Mouse (Mus musculus): Measurements from ENCODE around the gene Adtrp. TPM values are rescaled to one million over a fixed set of nuclear protein-coding genes. Genes with fewer than 3 reads are reported as not detected.

Adtrp gene
- polyA plus RNA-seq, 1 experiment from 2014 or later, result 1.0 TPM

DNA sequence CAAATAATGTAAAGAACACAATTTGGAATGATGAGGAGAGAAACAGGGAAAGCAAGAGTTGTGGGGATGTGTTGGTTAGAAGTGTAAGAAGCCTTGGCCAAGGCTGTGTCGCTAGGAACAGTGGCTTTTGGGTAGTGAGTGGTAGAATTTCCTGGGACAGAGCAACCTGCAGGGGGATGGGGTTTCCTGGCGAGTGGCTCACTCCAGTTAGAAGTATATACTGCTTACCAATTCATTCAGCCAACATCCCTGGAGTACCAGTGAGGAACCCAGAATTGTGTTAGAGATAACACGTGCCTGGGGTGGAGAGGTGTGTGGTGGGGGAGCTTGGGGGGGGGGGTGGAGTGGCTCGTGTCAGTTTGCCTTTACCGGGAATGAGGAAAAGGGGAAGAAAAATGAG, 25.4 kb downstream of the Adtrp start:
- Histone ChIP-seq H3K27ac (ENCODE audit: low read depth) (no peak overlapping the region), H3K4me2 (ENCODE audit: low read length) (no peak overlapping the region), H3K27me3 (replicated peaks; ENCODE audit: control insufficient read depth, insufficient read depth, low read length) (no peaks in the 10 kb centered on the region), H3K4me3 (ENCODE audit: low read depth, low read length) (no peak overlapping the region), H3K36me3 (ENCODE audit: control insufficient read depth, insufficient read depth, low read length) (no peaks in the 10 kb centered on the region), H3K4me1 (replicated peaks; ENCODE audit: control insufficient read depth, insufficient read depth, low read length) (no peaks in the 10 kb centered on the region), H3K9ac (ENCODE audit: low read length) (no peak overlapping the region), H3K9me3 (ENCODE audit: control insufficient read depth, low read length) (no peaks in the 10 kb centered on the region)
- no peak for DNase-seq (ENCODE audit: low spot score)
- ATAC-seq (replicated peaks; ENCODE audit: low FRiP score, low TSS enrichment, low read depth), result no peak
- WGBS, result 33% methylated on average over 5 of the region's 5 CpGs

DNA sequence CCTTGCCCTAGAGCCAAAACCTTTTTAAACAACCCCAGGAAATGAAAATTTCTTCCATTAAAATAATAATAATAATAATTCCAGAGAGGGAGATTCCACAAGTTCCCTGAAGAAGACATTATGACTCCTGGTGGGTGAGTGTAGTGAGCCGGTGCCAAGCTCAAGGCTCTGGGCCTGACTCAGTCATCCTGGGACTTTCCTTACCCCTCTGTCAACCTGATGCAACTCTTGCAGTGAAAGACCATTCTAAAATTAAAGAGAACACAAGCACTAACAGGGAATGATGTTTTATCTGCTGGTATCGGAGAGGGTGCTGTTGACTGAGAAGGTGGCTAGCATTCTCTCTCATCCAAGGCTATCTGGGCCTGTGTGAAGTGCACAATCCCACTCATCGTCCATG, 26.5 kb downstream of the Adtrp start:
- DNase-seq (ENCODE audit: low spot score), result no peak
- Histone ChIP-seq H3K4me2 (ENCODE audit: low read length) (no peak overlapping the region), H3K27ac (ENCODE audit: low read depth) (no peak overlapping the region), H3K9me3 (ENCODE audit: control insufficient read depth, low read length) (no peaks in the 10 kb centered on the region), H3K36me3 (ENCODE audit: control insufficient read depth, insufficient read depth, low read length) (no peaks in the 10 kb centered on the region), H3K9ac (ENCODE audit: low read length) (no peak overlapping the region), H3K4me1 (replicated peaks; ENCODE audit: control insufficient read depth, insufficient read depth, low read length) (no peaks in the 10 kb centered on the region), H3K4me3 (ENCODE audit: low read depth, low read length) (no peak overlapping the region), H3K27me3 (replicated peaks; ENCODE audit: control insufficient read depth, insufficient read depth, low read length) (no peaks in the 10 kb centered on the region)
- 87% methylated on average over 3 of the region's 3 CpGs for WGBS
- ATAC-seq (replicated peaks; ENCODE audit: low FRiP score, low TSS enrichment, low read depth), result no peak

DNA sequence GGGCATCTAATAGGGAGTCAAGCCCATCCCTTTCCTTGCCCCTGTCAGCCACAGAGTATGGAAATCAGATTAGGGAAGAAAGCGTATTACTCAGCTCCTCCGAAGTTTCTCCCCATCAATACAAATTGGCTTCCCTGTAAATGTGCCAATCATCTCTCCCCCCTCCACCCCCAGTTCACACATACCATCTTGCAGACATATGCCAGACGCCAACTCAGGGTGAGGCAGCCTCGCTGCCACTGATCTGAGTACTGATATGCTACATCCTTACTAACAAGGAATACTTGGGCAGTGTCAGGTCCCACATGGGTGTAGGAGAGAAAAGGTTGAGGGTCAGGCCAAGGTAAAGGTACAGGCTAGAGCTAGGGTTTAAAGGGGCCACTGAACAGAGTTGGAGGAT, 27.6 kb downstream of the Adtrp start:
- no peak overlapping the region for H3K4me3 ChIP-seq (ENCODE audit: low read depth, low read length)
- no peaks in the 10 kb centered on the region for H3K9me3 ChIP-seq (ENCODE audit: control insufficient read depth, low read length)
- no peaks in the 10 kb centered on the region for H3K27me3 ChIP-seq (replicated peaks; ENCODE audit: control insufficient read depth, insufficient read depth, low read length)
- H3K27ac ChIP-seq (ENCODE audit: low read depth), result no peak overlapping the region
- no peak overlapping the region for H3K4me2 ChIP-seq (ENCODE audit: low read length)
- WGBS, result 68% methylated on average over 4 of the region's 4 CpGs
- H3K4me1 ChIP-seq (replicated peaks; ENCODE audit: control insufficient read depth, insufficient read depth, low read length), result no peaks in the 10 kb centered on the region
- H3K36me3 ChIP-seq (ENCODE audit: control insufficient read depth, insufficient read depth, low read length), result no peaks in the 10 kb centered on the region
- ATAC-seq (replicated peaks; ENCODE audit: low FRiP score, low TSS enrichment, low read depth), result no peak
- no peak for DNase-seq (ENCODE audit: low spot score)
- H3K9ac ChIP-seq (ENCODE audit: low read length), result no peak overlapping the region

DNA sequence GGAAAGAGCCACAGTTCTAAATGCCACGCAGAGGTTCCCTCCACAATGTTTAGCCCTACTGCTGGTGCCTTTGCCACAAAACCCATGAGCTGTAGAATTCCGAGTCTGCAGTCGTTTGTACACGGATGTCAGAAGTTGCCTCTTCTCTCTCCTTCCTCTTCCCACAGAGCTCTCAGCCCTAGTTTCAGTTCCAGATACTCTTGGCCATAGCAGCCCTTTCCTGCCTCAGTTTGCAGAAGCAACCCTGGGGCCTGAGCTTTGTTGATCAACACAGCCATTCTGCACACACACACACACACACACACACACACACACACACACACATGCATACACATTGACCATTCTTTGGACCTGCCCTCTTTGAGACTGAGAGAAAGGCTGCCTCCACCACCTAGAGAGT, 28.0 kb downstream of the Adtrp start:
- ATAC-seq (replicated peaks; ENCODE audit: low FRiP score, low TSS enrichment, low read depth), result no peak

DNA sequence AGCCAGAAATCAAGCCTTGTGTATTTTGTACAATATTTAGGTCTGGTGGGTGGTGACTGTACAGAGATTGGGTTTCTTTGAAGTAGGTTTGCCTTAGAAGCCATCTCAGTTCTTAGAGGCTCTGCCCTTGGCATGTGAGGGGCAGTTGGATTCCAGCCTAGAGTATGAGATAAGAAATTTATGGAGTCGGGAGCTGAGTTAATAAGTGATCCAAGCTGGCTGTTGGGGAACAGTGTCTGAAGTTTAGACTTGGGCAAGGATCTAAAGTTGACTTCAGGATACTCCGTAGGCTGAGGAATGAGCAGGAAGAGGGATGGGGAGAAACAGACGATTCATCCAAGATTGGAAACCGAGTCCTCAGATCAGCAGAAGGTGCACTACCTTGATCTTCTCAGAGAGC, 29.9 kb downstream of the Adtrp start:
- Histone ChIP-seq H3K9me3 (ENCODE audit: control insufficient read depth, low read length) (no peaks in the 10 kb centered on the region), H3K9ac (ENCODE audit: low read length) (no peak overlapping the region), H3K4me3 (ENCODE audit: low read depth, low read length) (no peak overlapping the region), H3K36me3 (ENCODE audit: control insufficient read depth, insufficient read depth, low read length) (no peaks in the 10 kb centered on the region), H3K4me2 (ENCODE audit: low read length) (no peak overlapping the region), H3K27ac (ENCODE audit: low read depth) (no peak overlapping the region), H3K4me1 (replicated peaks; ENCODE audit: control insufficient read depth, insufficient read depth, low read length) (no peaks in the 10 kb centered on the region), H3K27me3 (replicated peaks; ENCODE audit: control insufficient read depth, insufficient read depth, low read length) (no peaks in the 10 kb centered on the region)
- no peak for ATAC-seq (replicated peaks; ENCODE audit: low FRiP score, low TSS enrichment, low read depth)
- DNase-seq (ENCODE audit: low spot score), result no peak
- 86% methylated on average over 4 of the region's 4 CpGs for whole genome bisulfite sequencing

More for the DNA sequence above, 28.0 kb downstream of the Adtrp start:
- Histone ChIP-seq H3K4me1 (replicated peaks; ENCODE audit: control insufficient read depth, insufficient read depth, low read length) (no peaks in the 10 kb centered on the region), H3K9ac (ENCODE audit: low read length) (no peak overlapping the region), H3K36me3 (ENCODE audit: control insufficient read depth, insufficient read depth, low read length) (no peaks in the 10 kb centered on the region), H3K27ac (ENCODE audit: low read depth) (no peak overlapping the region), H3K4me3 (ENCODE audit: low read depth, low read length) (no peak overlapping the region), H3K27me3 (replicated peaks; ENCODE audit: control insufficient read depth, insufficient read depth, low read length) (no peaks in the 10 kb centered on the region), H3K9me3 (ENCODE audit: control insufficient read depth, low read length) (no peaks in the 10 kb centered on the region), H3K4me2 (ENCODE audit: low read length) (no peak overlapping the region)
- no peak for DNase-seq (ENCODE audit: low spot score)
- 83% methylated on average over 4 of the region's 4 CpGs for WGBS

DNA sequence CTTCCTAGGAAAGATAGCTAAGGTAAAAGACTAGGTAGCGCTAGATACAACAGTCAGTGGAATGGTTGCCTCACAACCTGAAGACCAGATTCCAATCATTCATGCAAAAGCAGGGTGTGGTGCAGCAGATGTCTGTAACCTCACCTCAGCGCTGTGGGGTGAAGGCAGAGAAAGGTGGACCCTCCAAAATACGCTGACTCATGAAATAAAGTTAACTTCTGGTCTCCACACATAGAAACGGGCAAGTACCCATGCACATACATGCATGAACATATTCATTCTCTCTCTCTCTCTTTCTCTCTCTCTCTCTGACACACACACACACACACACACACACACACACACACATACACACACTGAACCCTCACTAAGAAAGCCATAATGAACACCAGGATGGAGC, 30.8 kb downstream of the Adtrp start:
- H3K9me3 ChIP-seq (ENCODE audit: control insufficient read depth, low read length), result no peaks in the 10 kb centered on the region
- no peak overlapping the region for H3K4me2 ChIP-seq (ENCODE audit: low read length)
- no peak overlapping the region for H3K27ac ChIP-seq (ENCODE audit: low read depth)

DNA sequence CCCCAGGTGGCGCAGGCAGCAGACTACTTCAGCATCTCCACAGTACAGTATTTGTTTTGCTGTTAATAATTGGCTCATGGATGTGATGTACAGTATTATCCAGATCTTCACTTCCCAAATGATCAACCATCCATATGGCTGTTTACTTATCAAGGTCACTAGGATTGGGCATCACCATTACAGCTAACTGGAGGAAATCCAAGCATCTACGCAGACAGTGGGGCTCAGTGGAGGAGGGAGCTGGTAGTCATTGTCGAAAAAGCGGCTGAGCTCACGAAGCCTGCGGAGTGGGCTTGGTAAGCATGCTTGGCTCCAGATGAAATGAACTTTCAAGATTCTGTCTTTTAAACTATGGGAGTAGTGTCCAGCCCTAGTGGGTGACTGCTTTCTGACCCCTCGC, 36.7 kb downstream of the Adtrp start:
- no peak overlapping the region for H3K4me3 ChIP-seq (ENCODE audit: low read depth, low read length)
- H3K9me3 ChIP-seq (ENCODE audit: control insufficient read depth, low read length), result no peaks in the 10 kb centered on the region
- WGBS, result 92% methylated on average over 7 of the region's 7 CpGs

More for the DNA sequence above, 30.8 kb downstream of the Adtrp start:
- no peaks in the 10 kb centered on the region for H3K27me3 ChIP-seq (replicated peaks; ENCODE audit: control insufficient read depth, insufficient read depth, low read length)
- DNase-seq (ENCODE audit: low spot score), result no peak
- no peak overlapping the region for H3K9ac ChIP-seq (ENCODE audit: low read length)
- no peaks in the 10 kb centered on the region for H3K4me1 ChIP-seq (replicated peaks; ENCODE audit: control insufficient read depth, insufficient read depth, low read length)
- ATAC-seq (replicated peaks; ENCODE audit: low FRiP score, low TSS enrichment, low read depth), result no peak
- WGBS, result 94% methylated on average over 4 of the region's 4 CpGs
- no peaks in the 10 kb centered on the region for H3K36me3 ChIP-seq (ENCODE audit: control insufficient read depth, insufficient read depth, low read length)
- H3K4me3 ChIP-seq (ENCODE audit: low read depth, low read length), result no peak overlapping the region

DNA sequence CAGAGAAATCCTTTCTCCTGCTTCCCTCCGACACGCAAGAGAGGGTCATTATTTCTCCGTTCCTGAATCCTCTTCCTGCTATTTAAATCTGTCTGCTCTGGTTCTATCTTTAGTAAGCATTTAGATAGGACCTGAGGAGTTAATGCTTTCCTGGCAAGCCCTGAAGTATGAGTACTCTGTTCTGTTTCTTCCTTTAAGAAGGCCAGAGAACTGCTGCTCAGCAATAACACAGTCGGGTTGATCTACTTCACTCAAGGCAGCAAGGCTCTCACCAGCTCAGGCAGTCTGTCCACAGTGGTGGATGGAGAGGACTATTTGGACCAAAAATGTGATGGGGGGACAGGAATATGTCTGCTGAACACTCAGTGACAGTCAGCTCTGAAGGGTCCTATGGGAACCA, 39.7 kb downstream of the Adtrp start:
- 53% methylated on average over 4 of the region's 4 CpGs for WGBS
- Histone ChIP-seq H3K4me2 (ENCODE audit: low read length) (no peak overlapping the region), H3K27me3 (replicated peaks; ENCODE audit: control insufficient read depth, insufficient read depth, low read length) (no peaks in the 10 kb centered on the region), H3K27ac (ENCODE audit: low read depth) (no peak overlapping the region), H3K4me1 (replicated peaks; ENCODE audit: control insufficient read depth, insufficient read depth, low read length) (no peaks in the 10 kb centered on the region), H3K4me3 (ENCODE audit: low read depth, low read length) (no peak overlapping the region), H3K9me3 (ENCODE audit: control insufficient read depth, low read length) (no peaks in the 10 kb centered on the region), H3K9ac (ENCODE audit: low read length) (no peak overlapping the region), H3K36me3 (ENCODE audit: control insufficient read depth, insufficient read depth, low read length) (no peaks in the 10 kb centered on the region)
- ATAC-seq (replicated peaks; ENCODE audit: low FRiP score, low TSS enrichment, low read depth) (no peak), DNase-seq (ENCODE audit: low spot score) (no peak)

More for the DNA sequence above, 36.7 kb downstream of the Adtrp start:
- no peaks in the 10 kb centered on the region for H3K4me1 ChIP-seq (replicated peaks; ENCODE audit: control insufficient read depth, insufficient read depth, low read length)
- DNase-seq (ENCODE audit: low spot score) (no peak), ATAC-seq (replicated peaks; ENCODE audit: low FRiP score, low TSS enrichment, low read depth) (no peak)
- H3K27ac ChIP-seq (ENCODE audit: low read depth), result no peak overlapping the region
- H3K27me3 ChIP-seq (replicated peaks; ENCODE audit: control insufficient read depth, insufficient read depth, low read length), result no peaks in the 10 kb centered on the region
- H3K9ac ChIP-seq (ENCODE audit: low read length), result no peak overlapping the region
- H3K36me3 ChIP-seq (ENCODE audit: control insufficient read depth, insufficient read depth, low read length), result no peaks in the 10 kb centered on the region
- no peak overlapping the region for H3K4me2 ChIP-seq (ENCODE audit: low read length)

DNA sequence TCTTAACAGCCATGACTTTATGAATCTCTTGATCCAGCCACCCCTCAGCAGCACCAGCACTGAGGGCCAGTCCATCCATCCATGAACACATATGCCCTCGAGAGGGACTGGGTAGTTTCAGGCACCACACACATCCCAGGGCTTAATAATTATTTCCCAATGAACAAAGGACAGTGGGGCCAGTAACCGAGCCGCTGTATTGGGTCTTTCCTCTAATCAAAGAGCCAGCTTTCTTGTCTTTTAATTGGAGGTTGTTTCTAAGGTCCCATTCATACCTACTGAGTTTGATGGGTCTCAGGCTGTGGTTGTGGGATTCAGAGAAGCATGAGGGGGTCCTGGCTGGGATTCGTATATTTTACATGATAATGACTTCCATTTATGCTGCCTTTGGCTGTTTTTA, 40.2 kb downstream of the Adtrp start:
- no peaks in the 10 kb centered on the region for H3K9me3 ChIP-seq (ENCODE audit: control insufficient read depth, low read length)
- H3K9ac ChIP-seq (ENCODE audit: low read length), result no peak overlapping the region
- H3K4me3 ChIP-seq (ENCODE audit: low read depth, low read length), result no peak overlapping the region
- no peaks in the 10 kb centered on the region for H3K4me1 ChIP-seq (replicated peaks; ENCODE audit: control insufficient read depth, insufficient read depth, low read length)
- no peak overlapping the region for H3K27ac ChIP-seq (ENCODE audit: low read depth)
- H3K4me2 ChIP-seq (ENCODE audit: low read length), result no peak overlapping the region
- ATAC-seq (replicated peaks; ENCODE audit: low FRiP score, low TSS enrichment, low read depth) (no peak), DNase-seq (ENCODE audit: low spot score) (no peak)
- WGBS, result 78% methylated on average over 4 of the region's 4 CpGs
- H3K36me3 ChIP-seq (ENCODE audit: control insufficient read depth, insufficient read depth, low read length), result no peaks in the 10 kb centered on the region
- H3K27me3 ChIP-seq (replicated peaks; ENCODE audit: control insufficient read depth, insufficient read depth, low read length), result no peaks in the 10 kb centered on the region
